Mouse (Mus musculus) retina, postnatal 7 days (tissue): Measurements from ENCODE around the gene Tmem135.

Experiments used
- DNase-seq: peaks from one replicate; pipeline ENCODE4 v3.0.0-alpha.2; 2012; ENCODE audit warnings: low read depth, low spot score

Tmem135 gene

GRCm38 (mm10) chr7:89388981-89389380 lies 15.0 kb downstream of the Tmem135 start:
- no peak for DNase-seq

GRCm38 (mm10) chr7:89382892-89383291 lies 21.1 kb downstream of the Tmem135 start:
- no peak for DNase-seq

- no peak for DNase-seq
Measured at GRCm38 (mm10) chr7:89380935-89381705, 22.9 kb downstream of the Tmem135 start.

- no peak for DNase-seq
Measured at GRCm38 (mm10) chr7:89371623-89372295, 32.3 kb downstream of the Tmem135 start.

GRCm38 (mm10) chr7:89370917-89371316 lies 33.1 kb downstream of the Tmem135 start:
- DNase-seq: peak; percentile 8

- no peak for DNase-seq
Measured at GRCm38 (mm10) chr7:89370086-89370485, 33.9 kb downstream of the Tmem135 start.

GRCm38 (mm10) chr7:89367643-89368042 lies 36.4 kb downstream of the Tmem135 start:
- no peak for DNase-seq

- DNase-seq: no peak
Measured at GRCm38 (mm10) chr7:89365135-89365880, 38.7 kb downstream of the Tmem135 start.

GRCm38 (mm10) chr7:89363975-89364374 lies 40.0 kb downstream of the Tmem135 start:
- DNase-seq: no peak

GRCm38 (mm10) chr7:89356307-89356706 lies 47.7 kb downstream of the Tmem135 start:
- no peak for DNase-seq

GRCm38 (mm10) chr7:89355519-89356255 lies 48.3 kb downstream of the Tmem135 start:
- no peak for DNase-seq

GRCm38 (mm10) chr7:89342021-89342420 lies 62.0 kb downstream of the Tmem135 start:
- DNase-seq: no peak

- no peak for DNase-seq
Measured at GRCm38 (mm10) chr7:89339808-89340207, 64.2 kb downstream of the Tmem135 start.

- DNase-seq: no peak
Measured at GRCm38 (mm10) chr7:89339142-89339435, 64.9 kb downstream of the Tmem135 start.

GRCm38 (mm10) chr7:89338350-89339141 lies 65.5 kb downstream of the Tmem135 start:
- DNase-seq: peak; percentile 81

- no peak for DNase-seq
Measured at GRCm38 (mm10) chr7:89337711-89338349, 66.2 kb downstream of the Tmem135 start.

- no peak for DNase-seq
Measured at GRCm38 (mm10) chr7:89336434-89336833, 67.6 kb downstream of the Tmem135 start.

- DNase-seq: no peak
Measured at GRCm38 (mm10) chr7:89335316-89335715, 68.7 kb downstream of the Tmem135 start.

GRCm38 (mm10) chr7:89329896-89330295 lies 74.1 kb downstream of the Tmem135 start:
- DNase-seq: no peak

- no peak for DNase-seq
Measured at GRCm38 (mm10) chr7:89327731-89328130, 76.3 kb downstream of the Tmem135 start.

GRCm38 (mm10) chr7:89326761-89327160 lies 77.3 kb downstream of the Tmem135 start:
- DNase-seq: no peak
